Mouse (Mus musculus) embryonic stem cell, embryonic (primary cell): Measurements from ENCODE around the gene Chst13.

Source experiments
- CTCF ChIA-PET, 4 experiments: fragments of 300-600 bp in 2 of 4; fragments of 350-600 bp in 2 of 4; sonication (Branson Sonifier 250); formaldehyde crosslinking; loops; one replicate each; lab custom pipeline; 2022; ENCODE audit warnings: inconsistent platforms in 2 of 4; lab: Charles Lee
- POLR2A ChIA-PET, 4 experiments: fragments of 300-600 bp in 2 of 4; fragments of 350-600 bp in 2 of 4; sonication (Branson Sonifier 250); formaldehyde crosslinking; loops; one replicate each; lab custom pipeline; 2022; ENCODE audit warnings: antibody characterized with exemption in 4 of 4, inconsistent platforms in 1 of 4; lab: Charles Lee

Chst13 gene

DNA sequence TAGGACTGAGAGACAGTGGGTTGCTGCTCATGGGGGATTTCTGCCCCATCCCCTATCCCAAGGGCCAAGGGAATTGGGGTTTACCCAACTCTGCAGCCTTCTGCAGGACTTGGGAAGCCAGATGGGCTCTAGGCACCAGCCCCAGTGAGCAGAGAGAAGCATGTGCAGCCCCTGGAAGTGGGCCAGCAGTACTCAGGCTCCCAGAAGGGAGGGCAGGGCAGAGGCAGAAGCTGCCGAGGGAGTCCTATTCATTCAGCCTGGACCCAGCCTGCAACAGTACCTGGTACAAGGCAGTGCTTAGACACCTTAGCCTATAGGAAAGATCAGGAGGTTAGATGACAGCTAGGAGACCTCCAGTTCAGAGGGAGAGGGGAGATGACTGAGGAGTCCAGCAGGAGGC, 5.0 kb upstream of the Chst13 start:
- POLR2A ChIA-PET, result no interaction called here
- CTCF ChIA-PET, result interaction anchor here in 2 of 4 experiments (1.1 to 1.5 kb wide), 2 partner anchors 98 to 650 kb away, joined by 3 to 4 read pairs; partner anchors contain the start of gene Cfap100 (in 1 of the 2)

DNA sequence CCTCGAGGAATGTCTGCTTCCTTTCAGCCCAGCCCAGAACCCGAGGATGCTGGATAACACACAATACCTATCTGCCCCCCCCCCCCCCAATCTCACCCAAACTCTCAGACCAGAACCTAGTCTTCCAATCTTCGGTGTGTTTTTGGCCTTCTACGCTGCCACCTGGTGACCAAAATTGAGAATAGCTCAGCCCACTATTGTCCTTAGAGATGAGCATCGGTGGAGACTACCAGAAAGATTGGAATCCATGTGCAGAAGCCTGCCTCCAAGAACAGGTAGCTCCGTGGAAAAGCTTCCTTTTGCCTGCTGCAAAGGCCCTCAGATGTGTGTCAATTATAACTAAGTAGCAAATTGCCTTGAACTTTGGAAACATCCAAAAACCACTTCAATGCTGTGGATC, 2.7 kb upstream of the Chst13 start:
- POLR2A ChIA-PET, result interaction anchor here in 2 of 4 experiments (0.6 kb wide), 4 partner anchors 43 to 330 kb away, joined by 3 to 5 read pairs (median 4); no protein-coding TSS in a partner anchor
- CTCF ChIA-PET, result interaction anchor here (0.6 to 1.7 kb wide), 56 partner anchors 11 to 1664 kb away, joined by 3 to 17 read pairs (median 5); partner anchors contain the start of gene Cfap100 (in 1 of the 4)

DNA sequence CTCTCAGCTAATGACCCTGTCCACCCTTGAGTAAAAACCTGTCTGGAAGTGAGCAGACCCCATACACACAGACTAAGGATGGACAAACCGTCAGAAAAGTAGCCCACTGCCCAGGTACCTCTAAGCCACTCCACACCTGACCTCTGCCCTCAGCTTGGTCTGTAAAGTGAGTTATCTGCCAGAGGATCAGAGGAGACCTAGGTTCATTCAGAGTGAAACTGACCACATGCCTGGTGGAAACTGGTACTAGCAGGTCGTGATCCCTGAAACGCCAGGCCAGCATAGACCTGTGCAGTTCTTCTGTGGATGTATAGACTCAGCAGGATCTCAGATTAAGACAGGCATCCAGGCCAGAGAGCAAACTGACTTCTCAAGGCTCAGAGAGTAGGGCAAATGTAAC, 522 bp downstream of the Chst13 start:
- POLR2A ChIA-PET, result interaction anchor here in 2 of 4 experiments (1.0 to 1.2 kb wide), 2 partner anchors 11 to 45 kb away, joined by 3 read pairs; partner anchors contain the start of gene Zxdc (in 1 of the 2)
- CTCF ChIA-PET, result interaction anchor here in 2 of 4 experiments (0.6 to 1.1 kb wide), 2 partner anchors 111 to 214 kb away, joined by 3 to 4 read pairs; no protein-coding TSS in a partner anchor

DNA sequence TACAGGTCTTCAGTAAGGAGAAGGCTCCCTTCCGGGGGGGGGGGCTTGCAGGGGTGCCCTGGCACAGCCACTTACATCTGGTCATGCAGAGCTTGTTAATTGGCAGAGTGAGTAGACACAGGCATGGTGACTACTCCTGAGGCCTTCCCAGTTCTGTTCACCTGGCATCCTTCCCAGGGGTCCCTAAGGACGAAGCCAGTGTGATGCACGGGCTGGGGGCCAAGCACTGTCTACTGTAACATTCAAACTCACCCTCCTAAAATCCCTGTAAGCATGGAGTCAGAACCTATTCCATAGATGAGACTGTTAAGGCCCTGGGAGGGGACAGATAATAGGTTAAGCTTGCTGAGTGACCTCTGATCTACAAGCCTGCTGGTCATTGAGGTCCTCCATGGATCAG, 959 bp downstream of the Chst13 start:
- POLR2A ChIA-PET, result interaction anchor here in 1 of 4 experiments (1.0 kb wide), 1 partner anchor 47 kb away, joined by 3 read pairs; no protein-coding TSS in a partner anchor
- CTCF ChIA-PET, result no interaction called here

DNA sequence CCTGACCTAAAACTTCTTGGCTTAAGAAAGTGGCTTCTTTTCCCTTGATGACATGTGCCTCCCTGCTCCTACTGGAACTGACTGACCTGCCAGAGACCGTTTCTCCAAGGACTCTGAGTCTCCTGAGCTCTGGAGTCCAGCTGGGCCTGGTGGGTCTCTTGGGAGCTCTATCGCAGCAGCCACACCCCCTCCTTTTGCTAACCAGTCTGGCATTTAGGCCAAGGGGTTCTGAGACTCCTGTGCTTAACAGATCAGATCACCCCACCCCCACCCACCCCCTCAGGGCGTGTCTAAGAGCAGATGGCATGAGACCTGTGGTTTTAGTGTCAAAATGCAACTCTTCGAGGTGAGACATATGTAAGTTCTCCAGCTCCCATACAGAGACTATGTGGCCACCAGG, 3.2 kb downstream of the Chst13 start:
- CTCF ChIA-PET, result interaction anchor here in 1 of 4 experiments (1.2 to 1.8 kb wide), 2 partner anchors 101 to 285 kb away, joined by 3 to 7 read pairs; no protein-coding TSS in a partner anchor
- POLR2A ChIA-PET, result interaction anchor here in 2 of 4 experiments (0.6 kb wide), 2 partner anchors 14 to 86 kb away, joined by 3 to 4 read pairs; no protein-coding TSS in a partner anchor

DNA sequence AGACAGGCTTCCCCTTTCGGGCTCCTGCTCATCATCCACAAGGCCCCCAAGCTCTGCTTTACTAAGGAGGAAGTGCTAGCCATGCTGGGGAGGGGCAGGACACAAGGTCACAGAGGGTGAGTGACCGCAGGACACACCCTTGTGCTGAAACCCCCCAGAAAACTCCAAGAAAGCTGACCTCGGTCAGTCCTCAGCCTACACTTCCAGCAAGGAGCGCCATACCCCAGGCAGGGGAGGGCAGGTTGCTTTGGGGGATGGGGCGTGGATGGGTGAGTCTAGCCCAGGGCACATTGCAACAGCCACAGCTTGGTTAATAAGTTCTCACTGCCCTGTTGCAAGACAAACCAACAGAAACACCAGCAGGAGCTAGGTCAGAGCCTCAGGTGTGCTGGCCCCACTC, 4.6 kb downstream of the Chst13 start:
- ChIA-PET POLR2A (no interaction called here), CTCF (no interaction called here)

DNA sequence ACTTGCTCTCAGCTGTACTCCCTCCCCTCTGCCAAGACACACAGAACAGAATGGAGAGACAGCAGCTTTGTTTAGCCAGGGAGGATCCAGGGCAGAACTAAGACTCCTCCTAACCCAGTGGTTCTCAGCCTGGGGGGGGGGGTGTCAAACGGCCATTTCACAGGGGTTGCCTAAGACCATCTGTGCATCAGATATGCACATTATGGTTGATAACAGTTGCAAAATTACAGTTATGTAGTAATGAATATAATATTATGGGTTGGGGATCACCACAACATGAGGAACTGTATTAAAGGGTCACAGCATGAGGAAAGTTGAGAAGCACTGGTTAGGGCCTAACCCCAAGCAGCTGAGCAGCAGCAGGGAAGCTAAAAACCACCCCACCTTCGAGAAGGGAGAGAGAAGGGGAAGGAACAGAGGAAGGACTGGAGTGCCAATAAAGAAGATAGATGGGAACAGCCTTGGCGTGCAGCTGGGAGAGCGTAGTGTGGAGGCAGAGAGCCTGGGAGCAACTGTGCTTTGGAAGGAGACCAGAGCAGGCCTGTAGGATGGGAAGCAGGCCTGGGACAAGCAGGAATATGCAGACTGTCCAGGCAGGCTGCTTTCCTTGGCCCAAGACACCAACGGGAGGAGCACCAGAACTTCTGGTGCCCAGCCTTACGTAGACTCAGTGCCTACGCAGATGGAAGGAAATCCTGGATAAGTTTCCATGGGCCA, 5.4 kb downstream of the Chst13 start:
- ChIA-PET POLR2A (no interaction called here), CTCF (no interaction called here)

DNA sequence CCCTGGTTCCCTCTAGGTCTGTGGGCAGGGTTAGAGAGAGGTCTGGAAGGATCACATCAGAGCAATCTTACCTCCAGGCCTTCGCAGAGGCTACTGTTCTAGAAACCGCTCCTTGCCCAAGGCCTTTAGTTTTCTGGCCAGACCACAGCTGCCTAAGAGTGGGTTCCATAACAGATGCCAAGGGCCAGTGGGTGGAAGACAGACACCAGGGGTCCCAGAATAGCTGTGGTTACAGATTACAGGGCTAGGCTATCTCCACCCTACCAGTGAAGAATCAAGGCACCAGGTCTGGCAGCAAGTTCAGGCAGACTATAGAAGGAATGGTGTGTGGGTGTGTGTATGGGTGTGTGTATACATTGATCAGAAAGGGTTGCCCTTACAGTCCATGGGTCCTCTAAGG, 6.0 kb downstream of the Chst13 start:
- ChIA-PET CTCF (no interaction called here), POLR2A (no interaction called here)

DNA sequence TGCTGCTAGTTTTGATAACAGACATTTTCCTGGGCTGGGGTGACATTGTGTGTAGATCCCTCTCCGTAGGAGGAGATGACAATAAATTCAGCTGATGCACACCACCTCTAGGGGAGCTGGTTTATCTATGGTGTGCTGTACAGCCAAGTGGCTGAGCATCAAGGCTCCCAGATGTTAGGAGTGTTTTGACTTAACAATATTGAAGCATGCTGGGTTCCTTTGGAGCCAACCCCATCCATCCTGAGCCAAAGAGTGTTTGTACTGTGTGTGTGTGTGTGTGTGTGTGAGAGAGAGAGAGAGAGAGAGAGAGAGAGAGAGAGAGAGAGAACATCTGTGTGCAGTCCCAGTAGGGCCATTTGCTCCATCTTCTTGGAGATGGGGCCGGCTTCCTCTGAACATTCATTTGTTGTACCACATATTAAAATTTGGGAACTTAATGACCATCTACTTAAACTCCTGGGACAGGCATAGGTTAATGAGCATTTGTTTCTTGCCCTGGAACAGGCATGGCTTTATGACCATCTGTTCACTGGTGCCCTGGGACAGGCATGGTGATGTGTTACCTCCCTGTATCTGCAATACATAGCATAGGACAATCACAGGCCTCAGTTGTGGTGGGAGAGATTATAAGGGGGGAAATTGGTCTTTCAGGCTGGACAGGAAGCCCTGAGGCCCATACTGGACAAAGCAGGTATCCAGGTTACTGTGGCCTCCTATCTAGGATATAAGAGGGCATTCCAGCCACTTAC, 7.3 kb downstream of the Chst13 start:
- POLR2A ChIA-PET, result no interaction called here
- CTCF ChIA-PET, result no interaction called here

DNA sequence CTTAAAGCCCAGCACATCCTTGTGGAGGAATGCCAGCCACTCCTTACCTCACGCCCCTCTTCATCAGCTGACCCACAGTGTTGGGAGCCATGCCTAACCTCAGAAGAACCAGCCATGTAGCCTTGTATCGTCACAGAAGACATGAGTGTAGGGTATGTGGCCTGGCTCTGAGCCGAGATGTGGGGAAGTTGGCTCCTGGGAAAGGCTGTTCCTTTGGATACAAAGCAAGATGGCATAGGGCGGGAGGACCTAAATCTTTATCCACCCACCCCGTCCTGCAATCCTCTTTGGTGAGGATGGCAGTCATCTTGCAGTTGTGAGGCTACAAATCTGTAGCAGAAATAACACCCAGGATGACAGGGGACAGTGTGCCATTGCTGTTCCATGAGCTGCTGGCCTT, 9.0 kb downstream of the Chst13 start:
- CTCF ChIA-PET, result no interaction called here
- POLR2A ChIA-PET, result no interaction called here

DNA sequence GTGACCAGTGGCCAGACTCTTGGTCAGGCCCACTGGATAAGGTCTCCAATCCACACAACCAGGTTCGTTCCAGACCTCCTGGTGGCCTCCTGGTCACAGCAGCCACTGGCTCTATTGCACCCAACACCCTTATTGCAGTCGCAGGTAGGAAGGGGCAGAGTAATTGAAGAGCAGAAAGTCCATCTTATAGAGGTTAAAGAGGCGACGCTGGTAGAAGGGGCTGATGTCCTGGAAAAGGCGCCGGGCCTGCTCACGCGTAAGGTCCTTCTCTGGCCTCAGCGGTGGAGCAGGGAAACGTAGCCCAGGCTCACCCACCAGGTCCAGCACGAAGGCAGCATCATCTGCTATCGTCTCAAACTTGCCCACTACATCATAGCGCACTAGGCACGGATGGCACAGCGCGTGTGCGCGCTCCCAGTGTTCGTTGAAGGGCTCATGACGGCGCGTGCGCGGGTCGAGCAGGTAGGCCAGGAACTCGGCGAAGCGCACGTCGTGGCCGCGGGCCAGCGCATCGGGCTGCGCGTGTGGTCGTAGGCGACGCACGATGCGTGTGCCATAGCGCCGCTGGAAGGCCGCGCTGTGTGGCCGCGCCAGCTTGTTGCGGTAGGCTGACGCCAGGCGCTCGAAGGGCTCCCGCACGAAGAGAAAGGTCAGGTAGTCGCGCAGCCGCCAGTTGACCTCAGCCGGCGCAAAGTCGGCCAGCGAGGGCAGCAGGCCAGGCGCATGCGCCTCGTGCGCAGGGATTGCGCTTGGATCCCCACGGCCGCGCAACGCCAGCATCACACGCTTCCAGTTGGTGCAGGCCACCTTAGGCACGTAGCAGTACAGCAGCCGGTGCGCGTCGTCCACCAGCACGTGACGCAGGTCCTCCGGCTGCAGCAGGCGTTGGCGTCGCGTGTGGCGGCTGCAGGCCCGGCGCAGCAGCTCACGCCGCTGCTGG, 15.9 kb downstream of the Chst13 start:
- ChIA-PET POLR2A (interaction anchor here in 1 of 4 experiments (1.2 kb wide), 1 partner anchor 61 kb away, joined by 3 read pairs; no protein-coding TSS in a partner anchor), CTCF (interaction anchor here in 1 of 4 experiments (1.0 kb wide), 1 partner anchor 21 kb away, joined by 3 read pairs; no protein-coding TSS in a partner anchor)

DNA sequence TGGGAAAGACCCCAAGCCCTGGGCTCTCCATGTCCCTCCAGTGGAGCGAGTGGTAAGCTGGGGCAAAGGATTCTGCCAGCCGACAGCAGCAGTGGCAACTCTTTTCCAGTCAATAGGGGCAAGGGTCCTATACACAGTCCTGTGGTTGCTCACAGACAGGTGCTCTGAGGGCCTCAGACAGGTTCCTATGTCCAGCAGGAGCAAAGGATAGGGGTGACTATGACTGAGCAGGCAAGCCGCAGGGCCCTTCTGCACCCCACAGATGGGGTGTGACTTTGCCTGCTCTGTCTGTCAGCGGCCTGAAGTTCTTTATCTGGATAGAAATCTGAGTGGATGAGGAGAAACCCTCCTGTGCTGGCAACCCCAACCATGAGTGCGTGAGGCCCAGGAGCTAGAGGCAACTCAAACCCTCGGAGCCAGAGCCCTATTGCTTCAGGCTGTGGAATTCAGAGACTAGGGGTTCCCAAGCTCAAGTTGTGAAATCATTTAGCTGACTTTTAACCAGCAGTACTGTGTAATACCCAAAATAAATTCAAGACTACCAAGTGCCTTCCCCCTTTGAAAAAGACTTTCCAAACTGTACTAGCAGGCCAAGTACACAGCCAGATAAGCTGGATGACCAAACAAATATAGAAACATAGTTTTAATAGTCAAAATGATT, 18.5 kb downstream of the Chst13 start:
- CTCF ChIA-PET, result interaction anchor here in 2 of 4 experiments (0.6 to 1.3 kb wide), 4 partner anchors 18 to 627 kb away, joined by 3 to 5 read pairs (median 4); no protein-coding TSS in a partner anchor

DNA sequence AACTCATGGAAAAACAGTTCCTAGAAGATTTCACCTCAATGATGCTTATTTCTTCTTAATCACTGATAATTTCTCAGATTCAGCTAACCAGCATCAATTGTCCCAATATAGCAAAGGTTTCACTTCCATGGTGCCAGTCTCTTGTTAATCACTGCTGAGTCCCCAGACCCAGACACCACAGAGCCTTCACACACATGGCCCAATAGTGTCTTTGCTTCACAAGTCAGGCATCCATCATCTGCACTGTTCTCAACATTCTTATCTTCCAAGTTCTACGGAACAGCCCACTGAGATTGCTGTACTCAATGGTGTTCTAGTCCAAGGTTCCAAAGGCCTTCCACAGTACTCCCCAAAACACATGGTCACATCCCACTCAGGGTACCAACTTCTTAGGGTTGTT, 24.1 kb downstream of the Chst13 start, which contains the start of gene BC048671:
TSS of gene BC048671 (plus strand) at position 301 of the 400 bp plus-strand sequence.
- POLR2A ChIA-PET, result no interaction called here
- CTCF ChIA-PET, result no interaction called here

More for the DNA sequence above, 18.5 kb downstream of the Chst13 start:
- POLR2A ChIA-PET, result no interaction called here

DNA sequence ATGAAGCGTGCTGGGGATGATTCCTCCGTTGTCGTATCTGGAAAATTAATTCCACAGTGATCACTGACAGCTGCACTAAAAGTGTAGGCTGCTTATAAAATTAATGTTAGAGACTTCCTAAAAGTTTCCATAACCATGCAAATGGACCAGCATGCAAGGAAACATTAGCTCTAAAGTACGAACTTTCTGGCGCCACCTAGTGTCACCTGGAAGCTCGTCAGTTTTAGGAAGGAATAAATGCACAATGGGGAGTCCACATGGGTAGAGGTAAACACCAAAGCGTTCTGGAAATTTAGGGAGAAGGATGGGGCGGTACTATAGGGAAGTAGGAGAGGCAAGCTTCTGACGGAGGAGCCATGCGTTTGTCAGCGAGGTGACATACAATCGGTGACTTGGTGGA, 36.7 kb downstream of the Chst13 start:
- ChIA-PET CTCF (interaction anchor here (0.6 to 1.9 kb wide), 20 partner anchors 12 to 926 kb away, joined by 3 to 7 read pairs (median 3); partner anchors contain the start of genes Cfap100 (in 2 of the 4) and Chst13 (in 1 of the 4)), POLR2A (interaction anchor here in 1 of 4 experiments (0.7 kb wide), 1 partner anchor 82 kb away, joined by 3 read pairs; no protein-coding TSS in a partner anchor)
